Mouse (Mus musculus) sigmoid colon, adult 10 weeks (tissue): ENCODE results near the gene Pnkd. TPM values are rescaled to one million over a fixed set of nuclear protein-coding genes. Genes with fewer than 3 reads are reported as not detected.

Experiments
- polyA plus RNA-seq: library from polyadenylated mRNA; stranded (reverse); fragments of 350-450 nt; fragmentation: Illumina TruSeq; extraction: RNeasy Lipid Tissue Mini Kit (QIAGEN cat#74804); gene quantifications from one replicate; pipeline ENCODE4 v1.2.3, GENCODE M21; 2014; ENCODE audit warnings: low read depth, low replicate concordance

The Pnkd gene
- polyA plus RNA-seq, result 3.6 TPM

DNA sequence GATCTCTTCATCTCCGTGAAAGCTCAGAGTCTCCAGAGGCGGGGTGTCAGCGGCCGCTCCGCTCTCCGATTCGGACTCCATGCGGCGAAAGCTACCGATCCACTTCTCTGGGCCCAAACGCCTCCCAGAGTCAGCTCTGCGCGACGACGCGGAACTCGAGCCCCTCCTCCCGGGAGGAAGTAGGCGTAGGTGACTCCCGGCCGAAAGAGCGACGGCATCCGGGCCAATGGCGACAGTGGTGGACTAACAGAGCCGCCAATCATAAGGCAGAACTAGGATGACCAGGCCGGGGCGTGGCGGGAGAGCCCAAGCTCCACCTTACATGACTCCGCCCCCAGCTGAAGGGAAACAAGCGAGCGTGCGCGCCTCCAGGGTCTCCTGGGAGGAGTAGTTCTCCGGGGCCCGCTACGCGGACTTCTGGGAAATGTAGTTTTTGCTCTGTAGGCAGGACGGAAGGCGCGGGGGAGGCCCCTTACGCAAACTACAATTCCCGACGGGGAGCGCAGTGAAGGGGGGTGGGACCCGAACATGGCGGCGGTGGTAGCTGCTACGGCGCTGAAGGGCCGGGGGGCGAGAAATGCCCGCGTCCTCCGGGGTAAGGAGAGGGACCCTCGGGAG lies at the start of gene Pnkd, which contains the start of gene Aamp:
Gene Pnkd (plus strand): TSS at position 388 of the 618 bp plus-strand sequence.
Gene Aamp (minus strand): TSS at position 196 of the 618 bp plus-strand sequence.

DNA sequence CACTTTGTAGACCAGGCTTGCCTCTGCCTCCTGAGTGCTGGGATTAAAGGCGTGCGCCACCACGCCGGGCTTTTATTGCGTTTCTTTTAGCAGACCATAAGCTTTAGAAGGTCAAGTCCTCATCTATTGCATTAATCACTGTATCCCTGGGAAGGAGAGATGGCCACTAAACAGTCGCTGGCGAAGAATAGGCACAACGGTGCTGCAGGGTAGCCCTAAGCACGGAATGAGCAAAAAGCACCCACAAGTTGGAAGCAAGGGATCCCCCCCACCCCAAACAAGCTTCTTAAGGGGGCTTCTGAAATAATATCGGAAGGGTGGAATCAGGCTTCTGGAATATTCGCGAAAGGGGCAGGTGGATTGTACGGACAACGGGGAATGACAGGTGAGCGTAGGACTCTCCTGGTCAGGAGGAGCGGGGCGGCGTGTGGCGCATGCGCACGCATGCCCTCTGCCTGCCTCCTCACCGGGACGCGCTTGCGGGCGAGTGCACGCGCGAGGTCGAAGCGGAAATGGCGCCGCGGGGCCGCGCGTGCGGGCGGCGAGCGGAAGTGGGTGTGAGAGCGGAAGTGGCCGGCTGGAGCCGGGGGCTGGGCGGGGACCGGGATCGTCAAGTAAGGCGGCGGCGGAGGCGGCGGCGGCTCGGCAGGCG lies 48.7 kb upstream of the Pnkd start, which contains the start of gene Arpc2:
Gene Arpc2 (plus strand): TSS at position 147 of the 652 bp plus-strand sequence.

DNA sequence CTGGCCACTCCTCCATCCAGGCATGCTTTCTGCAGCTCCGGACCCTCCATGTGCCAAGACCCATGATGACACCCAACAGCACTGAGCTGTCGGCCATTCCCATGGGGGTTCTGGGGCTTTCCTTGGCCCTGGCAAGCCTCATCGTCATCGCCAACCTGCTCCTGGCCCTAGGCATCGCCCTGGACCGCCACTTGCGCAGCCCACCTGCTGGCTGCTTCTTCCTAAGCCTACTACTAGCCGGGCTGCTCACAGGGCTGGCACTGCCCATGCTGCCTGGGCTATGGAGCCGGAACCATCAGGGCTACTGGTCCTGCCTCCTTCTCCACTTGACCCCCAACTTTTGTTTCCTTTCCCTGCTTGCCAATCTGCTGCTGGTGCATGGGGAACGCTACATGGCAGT lies 6.2 kb upstream of the Pnkd start, which contains the start of gene Gpbar1:
Gene Gpbar1 (plus strand): TSS at position 13 of the 400 bp plus-strand sequence.

DNA sequence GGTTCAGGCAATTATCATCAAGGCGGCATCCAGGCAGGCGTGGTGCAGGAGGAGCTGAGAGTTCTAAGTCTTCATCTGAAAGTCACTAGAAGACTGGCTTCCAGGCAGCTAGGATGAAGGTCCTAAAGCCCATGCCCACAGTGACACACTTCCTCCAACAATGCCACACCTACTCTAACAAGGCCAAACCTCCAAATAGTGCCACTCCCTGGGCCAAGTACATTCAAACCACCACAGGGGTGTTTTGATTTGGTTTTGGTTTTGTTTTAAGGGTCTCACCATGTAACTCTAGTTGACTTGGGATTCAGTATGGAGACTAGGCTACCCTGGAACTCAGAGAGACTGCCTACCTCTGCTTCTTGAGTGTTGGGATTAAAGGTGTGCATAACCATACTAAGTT lies 20.8 kb downstream of the Pnkd start, which contains the start of gene Tmbim1:
Gene Tmbim1 (minus strand): TSS at position 101 of the 400 bp plus-strand sequence.

DNA sequence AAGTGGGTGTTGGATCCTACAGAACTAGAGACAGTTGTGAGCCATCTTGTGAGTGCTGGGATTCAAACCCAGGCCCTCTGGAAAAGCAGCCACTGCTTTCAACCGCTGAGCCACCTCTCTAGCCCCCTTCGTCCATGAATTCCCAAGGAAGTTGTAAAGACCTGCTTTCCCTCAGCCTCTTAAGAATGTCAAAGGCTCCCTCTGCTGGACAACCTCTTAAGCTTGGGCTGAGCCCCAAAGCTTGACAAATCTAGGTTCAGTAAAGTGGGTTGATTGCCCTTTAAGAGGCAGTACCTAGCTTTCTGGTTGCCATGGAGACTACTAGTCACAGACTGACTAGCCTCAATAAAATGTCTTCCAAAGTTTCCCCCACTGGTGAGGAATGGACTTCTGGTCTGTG lies 77.1 kb downstream of the Pnkd start, which contains the start of gene Catip:
Gene Catip (plus strand): TSS at position 297 of the 400 bp plus-strand sequence.

DNA sequence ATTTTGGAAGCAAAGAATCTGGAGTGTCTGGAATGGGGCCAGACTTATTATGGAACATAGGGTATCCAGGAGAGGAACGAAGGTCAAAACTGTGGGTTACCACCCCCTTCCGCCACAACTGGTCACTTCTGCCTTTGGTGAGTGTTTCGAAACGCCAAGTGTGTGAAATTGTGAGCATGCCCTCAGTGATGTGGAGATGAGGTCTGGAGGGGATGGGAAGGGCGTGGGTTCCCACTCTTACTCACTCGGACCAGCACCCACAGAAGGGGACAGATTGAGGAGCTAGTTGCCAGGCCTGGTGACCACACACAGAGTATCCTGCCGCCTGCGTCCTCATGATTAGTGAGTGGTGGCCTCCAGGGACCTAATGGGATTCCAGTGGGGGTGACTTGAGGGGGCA lies 90.2 kb downstream of the Pnkd start, which contains the start of gene Slc11a1:
Gene Slc11a1 (plus strand): TSS at position 216 of the 400 bp plus-strand sequence.

DNA sequence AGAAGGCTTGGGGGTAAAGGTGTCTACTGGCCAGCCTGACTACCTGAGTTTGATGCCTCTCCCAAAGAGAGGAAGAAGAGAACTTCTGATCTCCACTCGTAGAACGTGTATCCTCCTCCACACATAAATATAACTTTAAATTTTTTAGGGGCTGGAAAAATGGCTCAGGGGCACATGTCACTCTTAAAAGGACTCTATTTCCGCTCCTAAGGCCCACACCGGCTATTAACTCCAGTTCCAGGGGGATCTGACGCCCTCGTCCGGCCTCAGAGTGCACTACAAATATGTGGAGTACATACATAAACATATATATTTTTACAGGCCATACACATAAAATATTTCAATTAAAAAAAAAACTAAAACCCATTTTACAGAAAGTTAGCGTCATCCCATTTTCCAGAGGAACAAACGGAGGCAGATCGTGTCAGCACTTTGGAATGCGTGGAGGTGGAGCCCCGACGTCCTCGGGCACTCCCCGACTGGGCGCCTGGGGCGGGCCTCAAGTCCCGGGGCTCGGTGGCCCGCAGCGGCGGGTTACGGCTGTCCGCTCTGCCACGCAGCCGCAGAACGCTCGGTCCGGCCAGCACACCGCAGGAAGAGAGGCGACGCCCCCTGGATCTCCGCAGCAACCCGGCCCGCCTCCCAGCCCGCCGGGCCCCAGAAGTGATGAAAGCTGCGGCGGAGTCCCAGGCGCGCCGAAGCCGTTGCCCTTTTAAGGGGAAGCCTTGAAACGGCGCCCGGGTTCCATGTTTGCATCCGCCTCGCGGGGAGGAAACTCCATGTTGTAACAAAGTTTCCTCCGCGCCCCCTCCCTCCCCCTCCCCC lies 106.4 kb downstream of the Pnkd start, which contains the start of gene Ctdsp1:
Gene Ctdsp1 (plus strand): TSS at position 586 of the 825 bp plus-strand sequence.

Other genes with a start within 250 kb of the Pnkd start
- 18.5 TPM for gene Tns1, start 160.5 kb upstream of the Pnkd start, polyA plus RNA-seq
- not detected for gene Rufy4, start 159.4 kb upstream of the Pnkd start, polyA plus RNA-seq
- gene Cxcr2, start 130.9 kb upstream of the Pnkd start, polyA plus RNA-seq, result 0.44 TPM
- gene Cxcr1, start 90.3 kb upstream of the Pnkd start, polyA plus RNA-seq, result not detected
- gene Arpc2, start 48.8 kb upstream of the Pnkd start, polyA plus RNA-seq, result 740 TPM
- not detected for gene Gpbar1, start 6.4 kb upstream of the Pnkd start, polyA plus RNA-seq
- 2.8 TPM for gene Aamp, start 192 bp upstream of the Pnkd start, polyA plus RNA-seq
- gene Tmbim1, start 20.7 kb downstream of the Pnkd start, polyA plus RNA-seq, result 92.1 TPM
- not detected for gene Catip, start 77.2 kb downstream of the Pnkd start, polyA plus RNA-seq
- gene Slc11a1, start 90.3 kb downstream of the Pnkd start, polyA plus RNA-seq, result 1.7 TPM
- gene Ctdsp1, start 106.6 kb downstream of the Pnkd start, polyA plus RNA-seq, result 17.1 TPM
- gene Vil1, start 124.4 kb downstream of the Pnkd start, polyA plus RNA-seq, result 103 TPM
- gene Cnot9, start 221.1 kb downstream of the Pnkd start, polyA plus RNA-seq, result 31.4 TPM